Mouse (Mus musculus) intestine, postnatal 0 days (tissue): ENCODE results near the gene Krt6b. TPM values are rescaled to one million over a fixed set of nuclear protein-coding genes. Genes with fewer than 3 reads are reported as not detected.
"Not testable (repeated sequence)": the region's sequence is repeated elsewhere in the genome, so short reads cannot be mapped to it uniquely, and the experiment has no call there.

ENCODE experiments used
- ATAC-seq: fragments of 200-750 bp; cut with Nextera tagmentation; 2 replicates; pipeline ENCODE4 v1.8.0; 2017; ENCODE audit warnings: mild to moderate bottlenecking, moderate TSS enrichment, moderate library complexity
- H3K27ac ChIP-seq: fragments of 300-500 bp; sonication (generic); 2 replicates; pipeline ENCODE4 v1.5.1; 2014; ENCODE audit warnings: mild to moderate bottlenecking, low read depth, low read length, moderate library complexity
- H3K27me3 ChIP-seq: fragments of 300-500 bp; sonication (generic); replicated peaks from 2 replicates; pipeline ENCODE4 v1.6.1; 2014; ENCODE audit warnings: low read length, mixed read lengths; ENCODE audit not compliant: control insufficient read depth, insufficient read depth
- H3K36me3 ChIP-seq: fragments of 300-500 bp; sonication (generic); 2 replicates; pipeline ENCODE4 v1.6.1; 2014; ENCODE audit warnings: mild to moderate bottlenecking, moderate library complexity; ENCODE audit not compliant: control insufficient read depth, insufficient read depth
- H3K4me1 ChIP-seq: fragments of 300-500 bp; sonication (generic); replicated peaks from 2 replicates; pipeline ENCODE4 v1.6.1; 2014; ENCODE audit warnings: antibody characterized with exemption, low read length, mixed read lengths; ENCODE audit not compliant: control insufficient read depth, insufficient read depth
- H3K4me2 ChIP-seq: fragments of 300-500 bp; sonication (generic); replicated peaks from 2 replicates; pipeline ENCODE4 v1.6.1; 2014; ENCODE audit warnings: low read depth, mild to moderate bottlenecking, moderate library complexity
- H3K4me3 ChIP-seq: fragments of 300-500 bp; sonication (generic); 2 replicates; pipeline ENCODE4 v1.5.1; 2014; ENCODE audit warnings: low read depth, low read length
- H3K9ac ChIP-seq: fragments of 300-500 bp; sonication (generic); 2 replicates; pipeline ENCODE4 v1.6.1; 2014; ENCODE audit warnings: mild to moderate bottlenecking, low read depth, low read length
- H3K9me3 ChIP-seq: fragments of 300-500 bp; sonication (generic); 2 replicates; pipeline ENCODE4 v1.6.1; 2016; ENCODE audit warnings: mixed run types; ENCODE audit not compliant: control insufficient read depth
- CTCF ChIP-seq: sonication (generic); IDR thresholded peaks from 2 replicates; pipeline ENCODE4 v1.5.1; 2016; ENCODE audit warnings: low read depth, mild to moderate bottlenecking, control low read depth, antibody characterized with exemption, moderate library complexity
- WGBS: fragments of 180-500 bp; shearing (Covaris S2); extraction: QIAGEN DNeasy Blood & Tissue Kit; methylation state at CpG from one replicate; pipeline ENCODE4 v1.1.7; 2014; 5-methylcytosine and 5-hydroxymethylcytosine counted together
- microRNA-seq: library from miRNA; unstranded; fragments of <30 nt; microRNA quantifications from one replicate; pipeline ENCODE4, GENCODE M21; 2016
- polyA plus RNA-seq: library from polyadenylated mRNA; unstranded; fragments of >200 nt; fragmentation: Nextera tagmentation; extraction: Ambion mirVana; gene quantifications from 2 replicates; pipeline ENCODE4 v1.2.1, GENCODE M21; 2015

Gene Krt6b
- polyA plus RNA-seq, 1 experiment from 2014 or later = 0.34 TPM

DNA sequence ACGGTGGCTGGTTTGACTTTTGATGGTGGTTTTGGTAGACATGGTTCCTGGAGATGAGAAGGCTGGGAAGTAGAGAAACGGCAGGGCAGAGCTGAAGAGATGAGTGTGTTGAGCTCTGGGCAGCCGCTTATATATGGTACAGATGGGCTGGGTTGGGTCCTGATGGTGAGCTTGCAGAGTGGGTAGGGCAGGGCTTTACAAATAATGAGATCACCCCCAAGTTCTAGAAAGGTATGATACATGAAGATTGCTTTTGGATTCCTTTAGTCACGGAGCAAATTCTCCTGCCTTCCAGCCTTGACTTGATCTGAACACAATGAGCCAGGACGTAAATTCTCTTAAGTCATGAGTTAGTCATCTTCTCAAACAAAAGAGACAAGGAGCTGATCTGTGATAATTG lies 14.1 kb upstream of the Krt6b start, which contains the start of gene Krt6a:
Gene Krt6a (minus strand): TSS at position 101 of the 400 bp plus-strand sequence.
- Histone ChIP-seq H3K9me3 (no peaks in the 10 kb centered on the region), H3K27me3 (no peaks in the 10 kb centered on the region), H3K9ac (no peak within 1 kb of the TSS), H3K4me3 (no peak within 1 kb of the TSS), H3K4me2 (no peak within 1 kb of the TSS), H3K36me3 (no peaks in the 10 kb centered on the region), H3K4me1 (no peaks in the 10 kb centered on the region), H3K27ac (no peak within 1 kb of the TSS)
- ATAC-seq = no peak
- 69% methylated on average over 5 of the region's 5 CpGs for WGBS
- TF ChIP-seq CTCF = no peak

GRCm38 (mm10) chr15:101690460-101690859 lies 10.4 kb upstream of the Krt6b start:
- H3K4me2 ChIP-seq, H3K27me3 ChIP-seq, H3K4me1 ChIP-seq, H3K27ac ChIP-seq, H3K9ac ChIP-seq, ATAC-seq, H3K4me3 ChIP-seq, H3K36me3 ChIP-seq, H3K9me3 ChIP-seq: not testable (repeated sequence)
- WGBS = 94% methylated on average over 5 of the region's 5 CpGs

GRCm38 (mm10) chr15:101688161-101688560 lies 8.1 kb upstream of the Krt6b start:
- Histone ChIP-seq H3K36me3 (no peaks in the 10 kb centered on the region), H3K4me1 (no peaks in the 10 kb centered on the region), H3K27me3 (no peaks in the 10 kb centered on the region), H3K27ac (no peak overlapping the region), H3K4me2 (no peak overlapping the region), H3K9me3 (no peaks in the 10 kb centered on the region), H3K9ac (no peak overlapping the region), H3K4me3 (no peak overlapping the region)
- WGBS = 60% methylated on average over 2 of the region's 2 CpGs
- ATAC-seq = no peak
- no peak for TF ChIP-seq CTCF

DNA sequence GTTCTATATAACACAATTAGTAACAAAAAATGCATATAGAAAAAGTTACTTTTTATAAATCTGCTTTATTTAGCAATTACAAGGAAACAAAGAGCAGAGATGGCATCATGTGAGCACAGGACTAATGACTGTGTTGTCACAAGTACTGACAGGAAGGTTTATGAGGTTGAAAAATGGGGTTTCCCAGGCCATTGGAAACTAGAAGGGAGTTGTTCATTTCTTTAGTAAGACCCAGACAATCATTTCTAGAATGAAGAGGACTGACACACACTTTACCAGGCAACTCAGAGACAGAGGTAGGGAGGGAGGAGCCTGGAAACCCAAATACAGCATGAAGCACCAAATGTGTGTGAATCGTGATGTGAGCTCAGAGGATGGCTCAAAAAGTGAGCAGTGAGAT lies 4.1 kb downstream of the Krt6b start:
- H3K27ac ChIP-seq = no peak overlapping the region
- no peak for TF ChIP-seq CTCF
- no peak for ATAC-seq
- H3K27me3 ChIP-seq = no peaks in the 10 kb centered on the region
- 97% methylated on average over 1 of the region's 1 CpGs for WGBS
- H3K36me3 ChIP-seq = no peaks in the 10 kb centered on the region
- H3K4me3 ChIP-seq = no peak overlapping the region
- no peak overlapping the region for H3K9ac ChIP-seq
- no peak overlapping the region for H3K4me2 ChIP-seq
- no peaks in the 10 kb centered on the region for H3K9me3 ChIP-seq
- H3K4me1 ChIP-seq = no peaks in the 10 kb centered on the region

DNA sequence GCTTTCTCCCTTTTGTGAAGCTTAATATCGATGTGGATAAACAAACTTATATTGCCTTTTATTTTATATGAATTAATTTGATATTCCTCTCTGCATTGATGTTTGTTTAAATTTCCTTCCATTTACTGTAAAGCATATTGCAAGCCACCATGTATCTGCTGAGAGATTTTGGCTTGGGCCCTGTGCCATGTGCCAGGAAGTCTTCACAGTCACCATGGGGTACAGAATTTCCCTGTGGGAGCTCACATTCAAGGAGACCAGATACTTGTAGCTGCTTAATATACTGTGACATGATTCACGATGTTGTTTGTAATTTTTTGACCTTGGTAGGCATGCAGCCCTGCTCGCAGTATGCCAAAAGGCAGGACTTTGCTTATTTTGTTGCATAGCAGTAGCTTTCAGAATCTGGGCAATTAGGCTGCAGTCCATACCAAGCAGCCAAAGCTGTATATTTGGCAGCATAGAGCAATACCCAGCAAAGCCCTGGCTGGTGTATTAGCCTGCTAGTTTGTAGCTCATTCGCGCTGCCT lies 27.3 kb downstream of the Krt6b start:
- no peak for ATAC-seq
- no peaks in the 10 kb centered on the region for H3K4me1 ChIP-seq
- no peak overlapping the region for H3K27ac ChIP-seq
- no peaks in the 10 kb centered on the region for H3K27me3 ChIP-seq
- H3K4me3 ChIP-seq = no peak overlapping the region
- H3K9me3 ChIP-seq = no peaks in the 10 kb centered on the region
- WGBS = 86% methylated on average over 5 of the region's 5 CpGs
- H3K9ac ChIP-seq = no peak overlapping the region
- no peaks in the 10 kb centered on the region for H3K36me3 ChIP-seq
- H3K4me2 ChIP-seq = no peak overlapping the region
- no peak for TF ChIP-seq CTCF

DNA sequence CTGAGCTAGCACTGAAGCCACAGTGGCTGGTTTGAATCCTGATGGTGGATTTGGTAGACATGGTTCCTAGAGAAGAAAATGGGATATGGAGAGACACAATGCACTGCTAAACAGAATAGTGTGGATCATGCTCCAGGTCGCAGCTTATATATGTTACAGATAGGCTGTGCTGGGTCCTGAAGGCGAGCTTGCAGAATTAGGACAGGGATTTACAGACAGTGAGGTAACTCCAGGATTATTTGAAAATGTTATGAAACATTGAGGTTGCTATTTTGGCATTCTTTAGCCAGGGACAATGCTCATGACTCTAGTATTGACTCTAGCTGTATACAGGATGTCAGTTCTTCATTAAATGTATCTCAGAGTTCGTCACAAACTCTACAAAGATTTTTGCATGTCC lies 32.8 kb downstream of the Krt6b start, which contains the start of gene Gm5478:
Gene Gm5478 (minus strand): TSS at position 101 of the 400 bp plus-strand sequence.
- no peak within 1 kb of the TSS for H3K4me3 ChIP-seq
- no peaks in the 10 kb centered on the region for H3K4me1 ChIP-seq
- no peak for TF ChIP-seq CTCF
- 75% methylated on average over 3 of the region's 3 CpGs for WGBS
- no peaks in the 10 kb centered on the region for H3K9me3 ChIP-seq
- no peak within 1 kb of the TSS for H3K27ac ChIP-seq
- no peak for ATAC-seq
- no peaks in the 10 kb centered on the region for H3K36me3 ChIP-seq
- no peaks in the 10 kb centered on the region for H3K27me3 ChIP-seq
- no peak within 1 kb of the TSS for H3K4me2 ChIP-seq
- no peak within 1 kb of the TSS for H3K9ac ChIP-seq

- no peak within 1 kb of the TSS for H3K9ac ChIP-seq
- H3K27ac ChIP-seq = no peak within 1 kb of the TSS
- no peak within 1 kb of the TSS for H3K4me3 ChIP-seq
- H3K4me1 ChIP-seq = no peaks in the 10 kb centered on the region
- no peak for TF ChIP-seq CTCF
- H3K9me3 ChIP-seq = no peaks in the 10 kb centered on the region
- H3K27me3 ChIP-seq = peaks cover 7% of the 10 kb centered on the region; the same call in 1 of the 2 replicates
- WGBS = 73% methylated on average over 2 of the region's 2 CpGs
- no peak within 1 kb of the TSS for H3K4me2 ChIP-seq
- no peaks in the 10 kb centered on the region for H3K36me3 ChIP-seq
- ATAC-seq = no peak
Measured at GRCm38 (mm10) chr15:101627884-101628283, 52.2 kb downstream of the Krt6b start, which contains the start of gene Gm5414. TSS of gene Gm5414 (minus strand) at chr15:101628188.

Small RNAs within 50 kb of the gene (microRNA-seq; reads per million reads assigned to microRNA genes)
- not detected for gene Gm44323
- gene Gm44342 = not detected
- gene Gm44383 = not detected
- gene Gm44479 = not detected

Other genes with a start within 250 kb of the Krt6b start
- gene Krt87, start 241.5 kb downstream of the Krt6b start, polyA plus RNA-seq = 0.16 TPM in 2 replicates
- gene Krt88, start 232.5 kb downstream of the Krt6b start, polyA plus RNA-seq = not detected in 2 replicates
- gene Krt81, start 216.5 kb downstream of the Krt6b start, polyA plus RNA-seq = not detected in 2 replicates
- not detected in 2 replicates for gene Krt86, start 206.8 kb downstream of the Krt6b start, polyA plus RNA-seq
- not detected in 2 replicates for gene Krt83, start 188.8 kb downstream of the Krt6b start, polyA plus RNA-seq
- gene Gm49425, start 163.0 kb downstream of the Krt6b start, polyA plus RNA-seq = not detected in 2 replicates
- gene Krt84, start 147.5 kb downstream of the Krt6b start, polyA plus RNA-seq = 0.21 TPM in 1 of 2 replicates, not detected in the other
- not detected in 2 replicates for gene Krt82, start 129.6 kb downstream of the Krt6b start, polyA plus RNA-seq
- gene Krt90, start 117.3 kb downstream of the Krt6b start, polyA plus RNA-seq = 0.20 and 0.21 TPM in 2 replicates
- not detected in 2 replicates for gene Krt75, start 106.4 kb downstream of the Krt6b start, polyA plus RNA-seq
- gene Gm5414, start 52.1 kb downstream of the Krt6b start, polyA plus RNA-seq = 0.07 TPM in 1 of 2 replicates, not detected in the other
- not detected in 2 replicates for gene Gm5478, start 32.9 kb downstream of the Krt6b start, polyA plus RNA-seq
- gene Krt6a, start 14.0 kb upstream of the Krt6b start, polyA plus RNA-seq = 0.25 TPM in 2 replicates
- gene Krt5, start 32.6 kb upstream of the Krt6b start, polyA plus RNA-seq = 0.08 TPM in 1 of 2 replicates, not detected in the other
- not detected in 2 replicates for gene Krt71, start 62.8 kb upstream of the Krt6b start, polyA plus RNA-seq
- gene Krt72, start 106.2 kb upstream of the Krt6b start, polyA plus RNA-seq = not detected in 2 replicates
- gene Krt73, start 122.1 kb upstream of the Krt6b start, polyA plus RNA-seq = not detected in 2 replicates
- not detected in 2 replicates for gene Krt2, start 137.9 kb upstream of the Krt6b start, polyA plus RNA-seq
- 0.50 and 0.55 TPM in 2 replicates for gene Krt1, start 170.5 kb upstream of the Krt6b start, polyA plus RNA-seq
- gene Krt77, start 189.4 kb upstream of the Krt6b start, polyA plus RNA-seq = not detected in 2 replicates
- gene Krt76, start 212.6 kb upstream of the Krt6b start, polyA plus RNA-seq = not detected in 2 replicates
- gene Krt4, start 244.4 kb upstream of the Krt6b start, polyA plus RNA-seq = 0.17 TPM in 1 of 2 replicates, not detected in the other